ENCODE assay signal across 18 mouse cellular contexts in genomic region chr4:7356202-7356601, GRCm38 (mm10).
DNase-seq lines count a peak whose midpoint lies in the region; ATAC-seq lines count a peak whose summit lies in the region.
"Had no signal": no experiment of that assay in that cellular context is flagged by ENCODE, and none has a peak within 500 bp of the region (broad histone marks: within the 10 kb centered on the region; RNA-seq: fewer than 3 reads in every experiment).

No protein-coding gene starts in this region.

- peak; percentile 47 for ATAC-seq in frontal cortex, adult (ENCODE audit: low TSS enrichment)
- ATAC-seq in activated CD4-positive, CD25-positive, alpha-beta regulatory T cell, adult 4 months = peak; percentile 72
- peak; percentile 81 for ATAC-seq in inflammation-experienced regulatory T-cells, adult 6 months
- ATAC-seq: forebrain, embryonic 14.5 days; forebrain, embryonic 16.5 days; Patski had no signal

- intact Hi-C loops in gastrocnemius, postnatal 36 days (cut with DNase I) = no loop called here

- no peak for DNase-seq in frontal cortex, postnatal 25 days (ENCODE audit: low spot score in 2 of 2)
- DNase-seq in gastrocnemius, postnatal 36 days = no peak
- DNase-seq in thymus, postnatal 36 days = no peak
- DNase-seq: adrenal gland, adult 2 months; adrenal gland, postnatal 10 days; adrenal gland, postnatal 25 days; B cell, adult 2 months; cerebellum, adult 11-12 months; cerebellum, adult 2 months; cerebellum, adult 9-10 months; cerebellum, postnatal 10 days; cerebellum, postnatal 25 days had no signal
